Mouse (Mus musculus): ENCODE results near the gene Gpatch4. TPM values are rescaled to one million over a fixed set of nuclear protein-coding genes. Genes with fewer than 3 reads are reported as not detected.

Gpatch4 gene
- total RNA-seq, 2 experiments from 2014 or later = 17.5 to 19.1 TPM

- TF ChIP-seq CTCF (IDR thresholded peaks at IDR 0.05) = no peak
- intact Hi-C loops (cut with DNase I) = no loop called here
Measured at GRCm38 (mm10) chr3:88035561-88036293, 7.2 kb upstream of the Gpatch4 start.

GRCm38 (mm10) chr3:88049532-88049931, 6.6 kb downstream of the Gpatch4 start:
- H3K4me3 ChIP-seq = no peak overlapping the region
- intact Hi-C loops (cut with DNase I) = no loop called here
- DNase-seq (ENCODE audit: extremely low spot score in 1 of 2, low spot score in 2 of 2) = no peak
- no peak for TF ChIP-seq CTCF (IDR thresholded peaks at IDR 0.05)
- H3K27ac ChIP-seq = no peak overlapping the region

More at GRCm38 (mm10) chr3:88035561-88036293, 7.2 kb upstream of the Gpatch4 start:
- H3K4me3 ChIP-seq = no peak overlapping the region
- H3K27ac ChIP-seq = no peak overlapping the region
- DNase-seq (ENCODE audit: extremely low spot score in 1 of 2, low spot score in 2 of 2) = no peak

GRCm38 (mm10) chr3:88057030-88057429, 14.1 kb downstream of the Gpatch4 start:
- H3K4me3 ChIP-seq = peak overlapping the region; percentile 96
- no peak for TF ChIP-seq CTCF (IDR thresholded peaks at IDR 0.05)
- intact Hi-C loops (cut with DNase I) = no loop called here
- no peak overlapping the region for H3K27ac ChIP-seq
- DNase-seq (ENCODE audit: extremely low spot score in 1 of 2, low spot score in 2 of 2) = no peak

- TF ChIP-seq CTCF (IDR thresholded peaks at IDR 0.05) = no peak
- H3K27ac ChIP-seq = peak within 1 kb of the TSS; percentile 89
- intact Hi-C loops (cut with DNase I) = no loop called here
- H3K4me3 ChIP-seq = peak within 1 kb of the TSS; percentile 96
- DNase-seq (ENCODE audit: extremely low spot score in 1 of 2, low spot score in 2 of 2) = peak; percentile 82
Measured at GRCm38 (mm10) chr3:88057902-88058696, 15.2 kb downstream of the Gpatch4 start, which contains the start of gene Naxe. Naxe (minus strand) TSS chr3:88058495.

- intact Hi-C loops (cut with DNase I) = no loop called here
- TF ChIP-seq CTCF (IDR thresholded peaks at IDR 0.05) = no peak
- H3K27ac ChIP-seq = no peak overlapping the region
- H3K4me3 ChIP-seq = no peak overlapping the region
- DNase-seq (ENCODE audit: extremely low spot score in 1 of 2, low spot score in 2 of 2) = no peak
Measured at GRCm38 (mm10) chr3:88068386-88068785, 25.5 kb downstream of the Gpatch4 start.

GRCm38 (mm10) chr3:88071783-88072182, 28.9 kb downstream of the Gpatch4 start:
- peak; percentile 95 for TF ChIP-seq CTCF (IDR thresholded peaks at IDR 0.05)
- Histone ChIP-seq H3K27ac (no peak overlapping the region), H3K4me3 (no peak overlapping the region)
- DNase-seq (ENCODE audit: extremely low spot score in 1 of 2, low spot score in 2 of 2) = peak; percentile 79 to 93
- intact Hi-C loops (cut with DNase I) = loop anchor here (1.0 to 2.0 kb wide), 3 partner anchors 61 to 136 kb away; no protein-coding TSS in a partner anchor

GRCm38 (mm10) chr3:88073631-88074030, 30.7 kb downstream of the Gpatch4 start:
- no peak for TF ChIP-seq CTCF (IDR thresholded peaks at IDR 0.05)
- Histone ChIP-seq H3K27ac (no peak overlapping the region), H3K4me3 (no peak overlapping the region)
- no peak for DNase-seq (ENCODE audit: extremely low spot score in 1 of 2, low spot score in 2 of 2)
- intact Hi-C loops (cut with DNase I) = no loop called here

- no peak for DNase-seq (ENCODE audit: extremely low spot score in 1 of 2, low spot score in 2 of 2)
- Histone ChIP-seq H3K27ac (no peak overlapping the region), H3K4me3 (no peak overlapping the region)
- TF ChIP-seq CTCF (IDR thresholded peaks at IDR 0.05) = no peak
- intact Hi-C loops (cut with DNase I) = no loop called here
Measured at GRCm38 (mm10) chr3:88074351-88074750, 31.4 kb downstream of the Gpatch4 start.

- Histone ChIP-seq H3K4me3 (no peak overlapping the region), H3K27ac (no peak overlapping the region)
- intact Hi-C loops (cut with DNase I) = no loop called here
- TF ChIP-seq CTCF (IDR thresholded peaks at IDR 0.05) = no peak
- DNase-seq (ENCODE audit: extremely low spot score in 1 of 2, low spot score in 2 of 2) = no peak
Measured at GRCm38 (mm10) chr3:88074766-88075165, 31.9 kb downstream of the Gpatch4 start.

- no peak for DNase-seq (ENCODE audit: extremely low spot score in 1 of 2, low spot score in 2 of 2)
- H3K4me3 ChIP-seq = no peak overlapping the region
- intact Hi-C loops (cut with DNase I) = no loop called here
- no peak overlapping the region for H3K27ac ChIP-seq
- TF ChIP-seq CTCF (IDR thresholded peaks at IDR 0.05) = no peak
Measured at GRCm38 (mm10) chr3:88077441-88077840, 34.5 kb downstream of the Gpatch4 start.

GRCm38 (mm10) chr3:88078204-88078603, 35.3 kb downstream of the Gpatch4 start, which contains the start of gene Ttc24:
Ttc24 (minus strand) TSS chr3:88078304.
- TF ChIP-seq CTCF (IDR thresholded peaks at IDR 0.05) = no peak
- Histone ChIP-seq H3K4me3 (no peak within 1 kb of the TSS), H3K27ac (no peak within 1 kb of the TSS)
- no peak for DNase-seq (ENCODE audit: extremely low spot score in 1 of 2, low spot score in 2 of 2)
- intact Hi-C loops (cut with DNase I) = no loop called here
